Mouse (Mus musculus) cortical plate, adult 2 months (tissue): ENCODE measurements around the gene Ttll9.

Experiments
- CTCF ChIP-seq: fragments of 200-500 bp; IDR thresholded peaks from 2 replicates; pipeline ENCODE4 v1.5.1; 2011; ENCODE audit warnings: mild to moderate bottlenecking, control low read depth, low read length; ENCODE audit not compliant: insufficient read depth; ENCODE audit errors: extremely low read depth
- POLR2A ChIP-seq: fragments of 200-500 bp; IDR thresholded peaks from 2 replicates; pipeline ENCODE4 v1.6.1; 2011; ENCODE audit warnings: mild to moderate bottlenecking, low read length, control low read depth; ENCODE audit not compliant: insufficient read depth; ENCODE audit errors: extremely low read depth

DNA sequence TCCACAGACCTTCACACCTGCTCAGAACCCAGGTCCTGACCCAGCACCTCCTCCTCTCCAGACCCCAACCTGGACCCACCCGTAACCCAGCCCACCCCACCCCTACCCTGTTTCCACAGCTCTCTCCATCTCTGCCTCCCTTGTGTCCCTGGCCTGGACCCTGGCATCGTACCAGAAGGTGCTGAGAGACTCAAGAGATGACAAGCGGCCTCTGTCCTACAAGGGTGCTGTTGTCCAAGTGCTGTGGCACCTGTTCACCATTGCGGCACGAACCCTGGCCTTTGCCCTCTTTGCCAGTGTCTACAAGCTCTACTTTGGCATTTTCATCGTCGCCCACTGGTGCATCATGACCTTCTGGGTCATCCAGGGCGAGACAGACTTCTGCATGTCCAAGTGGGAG is 91.6 kb downstream of the Ttll9 start:
- TF ChIP-seq CTCF = no peak
- TF ChIP-seq POLR2A = no peak
